Mouse (Mus musculus) CH12.LX (cell line): ENCODE measurements around the gene Cdh22. TPM values are rescaled to one million over a fixed set of nuclear protein-coding genes. Genes with fewer than 3 reads are reported as not detected.
A peak's percentile ranks its signal among the peaks of the same experiment; 100 is the strongest.

Source experiments
- DNase-seq: peaks from one replicate; pipeline ENCODE4 v3.0.0-alpha.2; 2013; ENCODE audit errors: extremely low read depth
- H3K27ac ChIP-seq: 2 replicates; pipeline ENCODE4 v1.5.1; 2012; ENCODE audit warnings: low read depth, mild to moderate bottlenecking, control low read depth, moderate library complexity; ENCODE audit not compliant: insufficient read depth
- H3K27me3 ChIP-seq: replicated peaks from 2 replicates; pipeline ENCODE3; 2012; ENCODE audit warnings: inconsistent platforms
- H3K36me3 ChIP-seq, 2 experiments: replicated peaks in 1 of 2; 2 replicates each; pipeline versions ENCODE3 to v1.6.1; 2012; ENCODE audit warnings: inconsistent platforms in 1 of 2, low read length in 1 of 2, mild to moderate bottlenecking in 1 of 2, mixed read lengths in 1 of 2, moderate library complexity in 1 of 2; ENCODE audit not compliant: control insufficient read depth in 1 of 2, insufficient read depth in 1 of 2
- H3K4me1 ChIP-seq, 2 experiments: 2 replicates each; pipeline ENCODE4 v1.6.1; 2012; ENCODE audit warnings: inconsistent platforms in 1 of 2, moderate library complexity in 1 of 2; ENCODE audit not compliant: insufficient read depth in 2 of 2, control insufficient read depth in 1 of 2
- H3K4me2 ChIP-seq: 2 replicates; pipeline ENCODE4 v1.6.1; 2012; ENCODE audit warnings: low read depth, mild to moderate bottlenecking, control low read depth; ENCODE audit not compliant: poor library complexity, insufficient read depth, severe bottlenecking
- H3K4me3 ChIP-seq, 3 experiments: fragments of 150-350 bp in 1 of 3; sonication (generic) in 1 of 3; replicated peaks in 1 of 3; 2 replicates each; pipeline versions ENCODE3 to v1.5.1; 2011 to 2012; ENCODE audit warnings: low read depth in 2 of 3, low read length in 2 of 3, mild to moderate bottlenecking in 2 of 3, moderate library complexity in 2 of 3, control low read depth in 1 of 3, improper control_type of control experiment in 1 of 3, inconsistent platforms in 1 of 3, mixed read lengths in 1 of 3; ENCODE audit not compliant: poor library complexity in 1 of 3
- H3K79me2 ChIP-seq: replicated peaks from 2 replicates; pipeline ENCODE4 v1.6.1; 2012; ENCODE audit warnings: mild to moderate bottlenecking, moderate library complexity; ENCODE audit not compliant: control insufficient read depth, poor library complexity, insufficient read depth, severe bottlenecking; ENCODE audit errors: extremely low read depth
- H3K9ac ChIP-seq: 2 replicates; pipeline ENCODE4 v1.6.1; 2012; ENCODE audit warnings: low read depth, mild to moderate bottlenecking, control low read depth, moderate library complexity; ENCODE audit not compliant: insufficient read depth
- H3K9me3 ChIP-seq: replicated peaks from 2 replicates; pipeline ENCODE3; 2012; ENCODE audit warnings: low read length, inconsistent platforms, mixed read lengths
- BHLHE40 ChIP-seq: IDR thresholded peaks from 2 replicates; pipeline ENCODE4 v1.6.1; 2011; ENCODE audit warnings: mild to moderate bottlenecking, low read depth, low read length, improper control_type of control experiment
- CHD2 ChIP-seq: IDR thresholded peaks from 2 replicates; pipeline ENCODE4 v1.6.1; 2011; ENCODE audit warnings: low read length, improper control_type of control experiment
- CTCF ChIP-seq, 2 experiments: IDR thresholded peaks in 1 of 2; conservative IDR thresholded peaks in 1 of 2; 2 replicates each; pipeline ENCODE4 v1.5.1; 2011 to 2012; ENCODE audit warnings: low read depth in 2 of 2, low read length in 2 of 2, improper control_type of control experiment in 1 of 2, inconsistent platforms in 1 of 2, mild to moderate bottlenecking in 1 of 2, moderate library complexity in 1 of 2
- E2F4 ChIP-seq: IDR thresholded peaks from 2 replicates; pipeline ENCODE4 v1.6.1; 2011; ENCODE audit warnings: low read depth, low read length, improper control_type of control experiment; ENCODE audit not compliant: insufficient replicate concordance
- HCFC1 ChIP-seq: IDR thresholded peaks from 2 replicates; pipeline ENCODE4 v1.6.1; 2012; ENCODE audit warnings: low read depth, mild to moderate bottlenecking, inconsistent platforms, low read length, improper control_type of control experiment
- IRF4 ChIP-seq: IDR thresholded peaks from 2 replicates; pipeline ENCODE4 v1.6.1; 2014; ENCODE audit warnings: low read depth, mild to moderate bottlenecking, inconsistent platforms, low read length, improper control_type of control experiment
- JUN ChIP-seq: IDR thresholded peaks from 2 replicates; pipeline ENCODE4 v1.6.1; 2011; ENCODE audit warnings: low read depth, mild to moderate bottlenecking, low read length, improper control_type of control experiment, moderate library complexity; ENCODE audit not compliant: insufficient read depth
- KAT2A ChIP-seq: IDR thresholded peaks from 2 replicates; pipeline ENCODE4 v1.6.1; 2012; ENCODE audit warnings: low read length, improper control_type of control experiment, inconsistent platforms; ENCODE audit not compliant: insufficient replicate concordance
- MAFK ChIP-seq: IDR thresholded peaks from 2 replicates; pipeline ENCODE4 v1.6.1; 2011; ENCODE audit warnings: low read length, improper control_type of control experiment; ENCODE audit not compliant: insufficient replicate concordance
- MEF2A ChIP-seq: IDR thresholded peaks from 2 replicates; pipeline ENCODE4 v1.6.1; 2014; ENCODE audit warnings: low read depth, mild to moderate bottlenecking, inconsistent platforms, low read length, improper control_type of control experiment, borderline replicate concordance
- MYC ChIP-seq: IDR thresholded peaks from 2 replicates; pipeline ENCODE4 v1.6.1; 2011; ENCODE audit warnings: low read depth, mild to moderate bottlenecking, improper control_type of control experiment, low read length
- NELFE ChIP-seq: IDR thresholded peaks from 2 replicates; pipeline ENCODE4 v1.6.1; 2011; ENCODE audit warnings: low read depth, low read length, improper control_type of control experiment
- NRF1 ChIP-seq: IDR thresholded peaks from 2 replicates; pipeline ENCODE4 v1.6.1; 2014; ENCODE audit warnings: low read depth, mild to moderate bottlenecking, inconsistent platforms, low read length, improper control_type of control experiment, moderate library complexity
- RCOR1 ChIP-seq: conservative IDR thresholded peaks from 2 replicates; pipeline ENCODE4 v1.6.1; 2012; ENCODE audit warnings: low read depth, mild to moderate bottlenecking, inconsistent platforms, low read length, improper control_type of control experiment
- SIN3A ChIP-seq: IDR thresholded peaks from 2 replicates; pipeline ENCODE4 v1.6.1; 2012; ENCODE audit warnings: low read length, improper control_type of control experiment, inconsistent platforms
- SMC3 ChIP-seq: IDR thresholded peaks from 2 replicates; pipeline ENCODE4 v1.6.1; 2011; ENCODE audit warnings: low read depth, low read length, improper control_type of control experiment
- TBP ChIP-seq: conservative IDR thresholded peaks from 2 replicates; pipeline ENCODE4 v1.6.1; 2011; ENCODE audit warnings: low read depth, low read length, improper control_type of control experiment
- TCF12 ChIP-seq: IDR thresholded peaks from 2 replicates; pipeline ENCODE4 v1.6.1; 2014; ENCODE audit warnings: low read depth, mild to moderate bottlenecking, inconsistent platforms, low read length, improper control_type of control experiment
- UBTF ChIP-seq: IDR thresholded peaks from 2 replicates; pipeline ENCODE4 v1.6.1; 2012; ENCODE audit warnings: low read depth, mild to moderate bottlenecking, inconsistent platforms, low read length, improper control_type of control experiment, moderate library complexity
- USF2 ChIP-seq: conservative IDR thresholded peaks from 2 replicates; pipeline ENCODE4 v1.6.1; 2011; ENCODE audit warnings: low read depth, low read length, improper control_type of control experiment
- dilution Hi-C: fragments of 300-500 bp; cut with MboI; formaldehyde crosslinking; loops from 2 replicates; pipeline ENCODE4 v1.14.3; 2020; ENCODE audit warnings: low sequenced_read_pairs; ENCODE audit not compliant: extremely low pct_unique_long_range_greater_than_20kb, extremely low pct_ligation_motif_present
- in situ Hi-C: fragments of 300-500 bp; cut with MboI; formaldehyde crosslinking; loops from 3 replicates; pipeline ENCODE4 v1.14.3; 2019; ENCODE audit warnings: low sequenced_read_pairs, low pct_ligation_motif_present, low pct_unique_long_range_greater_than_20kb, mixed read lengths
- polyA plus RNA-seq: library from polyadenylated mRNA; unstranded; fragments of >175 nt; gene quantifications from 2 replicates; pipeline ENCODE4 v1.2.1, GENCODE M21; 2012; ENCODE audit warnings: low read depth; ENCODE audit not compliant: insufficient read length
- total RNA-seq, 2 experiments: library from RNA; depleted of rRNA; stranded (reverse); fragments of 300-350 nt in 1 of 2; fragments of >200 nt in 1 of 2; gene quantifications; 2 replicates each; pipeline ENCODE4 v1.2.3; 2012 to 2014

Cdh22 gene
- total RNA-seq (2012; rRNA removed) (0.08 TPM in 1 of 2 replicates, not detected in the other), total RNA-seq (2014; rRNA removed) (not detected in 2 replicates), polyA plus RNA-seq (not detected in 2 replicates)

- no peak within 1 kb of the TSS for H3K27ac ChIP-seq
- no peak for TF ChIP-seq MAFK
- TF ChIP-seq MEF2A = no peak
- TF ChIP-seq TCF12 = no peak
- no peak for TF ChIP-seq E2F4
- TF ChIP-seq HCFC1 = no peak
- TF ChIP-seq NELFE = no peak
- no peak for TF ChIP-seq IRF4
- TF ChIP-seq BHLHE40 = no peak
- no peak for TF ChIP-seq JUN
- TF ChIP-seq MYC = no peak
- no peak for TF ChIP-seq TBP
- no peak; a peak in 1 of 4 replicates for TF ChIP-seq CTCF (conservative IDR thresholded peaks at IDR 0.05 in 1 of 2, IDR thresholded peaks at IDR 0.05 in 1 of 2; ENCODE audit: low read depth in 2 of 2, low read length in 2 of 2)
- in situ Hi-C loops = no loop called here
- DNase-seq = no peak
- peak within 1 kb of the TSS; percentile 23 for H3K4me2 ChIP-seq
- no peaks in the 10 kb centered on the region for H3K79me2 ChIP-seq
- dilution Hi-C loops = no loop called here
- peaks cover 8 to 11% of the 10 kb centered on the region in 2 experiments for H3K4me1 ChIP-seq
- no peaks in the 10 kb centered on the region for H3K36me3 ChIP-seq
- peaks cover 14% of the 10 kb centered on the region for H3K9me3 ChIP-seq
- H3K4me3 ChIP-seq = peak within 1 kb of the TSS in 1 of 3 experiments; percentile 39
- no peak within 1 kb of the TSS for H3K9ac ChIP-seq
- peaks cover 92% of the 10 kb centered on the region for H3K27me3 ChIP-seq
Measured at GRCm38 (mm10) chr2:165234613-165235291, at the start of gene Cdh22. Gene Cdh22, minus strand, starts transcription at chr2:165234853.

- Histone ChIP-seq H3K9me3 (no peaks in the 10 kb centered on the region), H3K9ac (no peak overlapping the region), H3K27ac (no peak overlapping the region), H3K79me2 (no peaks in the 10 kb centered on the region), H3K4me3 (no peak overlapping the region), H3K36me3 (peaks cover 33 to 63% of the 10 kb centered on the region in 2 experiments), H3K27me3 (no peaks in the 10 kb centered on the region), H3K4me2 (no peak overlapping the region), H3K4me1 (peaks cover 22 to 29% of the 10 kb centered on the region in 2 experiments)
- in situ Hi-C loops (loop anchor here (10.0 kb wide), 1 partner anchor 330 kb away; no protein-coding TSS in a partner anchor), dilution Hi-C loops (no loop called here)
- DNase-seq = no peak
- TF ChIP-seq KAT2A (no peak), NELFE (no peak), NRF1 (no peak), USF2 (no peak), SIN3A (no peak), IRF4 (no peak), SMC3 (no peak), RCOR1 (no peak), MEF2A (no peak), CHD2 (no peak), HCFC1 (no peak), UBTF (no peak)
Measured at GRCm38 (mm10) chr2:165284377-165284776, 49.7 kb upstream of the Cdh22 start.
